Mouse (Mus musculus): ENCODE data around the gene Shank3. TPM values are rescaled to one million over a fixed set of nuclear protein-coding genes. Genes with fewer than 3 reads are reported as not detected.

Gene Shank3
- polyA plus RNA-seq, 1 experiment: 5.6 TPM

- Histone ChIP-seq H3K9ac (ENCODE audit: low read depth, poor library complexity, severe bottlenecking) (no peak overlapping the region), H3K4me3 (ENCODE audit: low read depth, low read length) (peak overlapping the region; percentile 4), H3K4me1 (ENCODE audit: control insufficient read depth, insufficient read depth, low read length) (peaks cover 5% of the 10 kb centered on the region), H3K27me3 (ENCODE audit: control insufficient read depth, insufficient read depth, low read length, poor library complexity, severe bottlenecking) (no peaks in the 10 kb centered on the region), H3K36me3 (ENCODE audit: control insufficient read depth, insufficient read depth, low read length, poor library complexity, severe bottlenecking) (no peaks in the 10 kb centered on the region), H3K9me3 (replicated peaks; ENCODE audit: control insufficient read depth, insufficient read depth, low read length, poor library complexity, severe bottlenecking) (no peaks in the 10 kb centered on the region), H3K27ac (ENCODE audit: insufficient read depth, low read length) (no peak overlapping the region)
- TF ChIP-seq EP300 (IDR thresholded peaks at IDR 0.05; ENCODE audit: insufficient read depth, low read depth, low read length) (no peak), POLR2A (IDR thresholded peaks at IDR 0.05; ENCODE audit: insufficient read depth, low read length) (no peak), CTCF (IDR thresholded peaks at IDR 0.05; ENCODE audit: low read depth, low read length) (no peak)
These were observed 18.8 kb upstream of the Shank3 start for GRCm38 (mm10) chr15:89480584-89480983.

GRCm38 (mm10) chr15:89488182-89488581, 11.2 kb upstream of the Shank3 start:
- Histone ChIP-seq H3K4me1 (ENCODE audit: control insufficient read depth, insufficient read depth, low read length) (no peaks in the 10 kb centered on the region), H3K9ac (ENCODE audit: low read depth, poor library complexity, severe bottlenecking) (0 out of 2 replicates have a peak overlapping the region, but pooled peaks have one; percentile 15), H3K4me3 (ENCODE audit: low read depth, low read length) (no peak overlapping the region), H3K9me3 (replicated peaks; ENCODE audit: control insufficient read depth, insufficient read depth, low read length, poor library complexity, severe bottlenecking) (no peaks in the 10 kb centered on the region), H3K27me3 (ENCODE audit: control insufficient read depth, insufficient read depth, low read length, poor library complexity, severe bottlenecking) (no peaks in the 10 kb centered on the region), H3K27ac (ENCODE audit: insufficient read depth, low read length) (no peak overlapping the region), H3K36me3 (ENCODE audit: control insufficient read depth, insufficient read depth, low read length, poor library complexity, severe bottlenecking) (no peaks in the 10 kb centered on the region)
- no peak for TF ChIP-seq EP300 (IDR thresholded peaks at IDR 0.05; ENCODE audit: insufficient read depth, low read depth, low read length)
- TF ChIP-seq CTCF (IDR thresholded peaks at IDR 0.05; ENCODE audit: low read depth, low read length): no peak
- no peak for TF ChIP-seq POLR2A (IDR thresholded peaks at IDR 0.05; ENCODE audit: insufficient read depth, low read length)

- Histone ChIP-seq H3K27me3 (ENCODE audit: control insufficient read depth, insufficient read depth, low read length, poor library complexity, severe bottlenecking) (no peaks in the 10 kb centered on the region), H3K9me3 (replicated peaks; ENCODE audit: control insufficient read depth, insufficient read depth, low read length, poor library complexity, severe bottlenecking) (no peaks in the 10 kb centered on the region), H3K4me1 (ENCODE audit: control insufficient read depth, insufficient read depth, low read length) (no peaks in the 10 kb centered on the region), H3K36me3 (ENCODE audit: control insufficient read depth, insufficient read depth, low read length, poor library complexity, severe bottlenecking) (no peaks in the 10 kb centered on the region), H3K27ac (ENCODE audit: insufficient read depth, low read length) (no peak overlapping the region), H3K9ac (ENCODE audit: low read depth, poor library complexity, severe bottlenecking) (0 out of 2 replicates have a peak overlapping the region, but pooled peaks have one; percentile 15), H3K4me3 (ENCODE audit: low read depth, low read length) (no peak overlapping the region)
- TF ChIP-seq CTCF (IDR thresholded peaks at IDR 0.05; ENCODE audit: low read depth, low read length) (no peak), POLR2A (IDR thresholded peaks at IDR 0.05; ENCODE audit: insufficient read depth, low read length) (no peak), EP300 (IDR thresholded peaks at IDR 0.05; ENCODE audit: insufficient read depth, low read depth, low read length) (no peak)
These were observed 10.8 kb upstream of the Shank3 start for GRCm38 (mm10) chr15:89488611-89489117.

GRCm38 (mm10) chr15:89494970-89495369, 4.5 kb upstream of the Shank3 start:
- Histone ChIP-seq H3K4me1 (ENCODE audit: control insufficient read depth, insufficient read depth, low read length) (no peaks in the 10 kb centered on the region), H3K9me3 (replicated peaks; ENCODE audit: control insufficient read depth, insufficient read depth, low read length, poor library complexity, severe bottlenecking) (no peaks in the 10 kb centered on the region), H3K27me3 (ENCODE audit: control insufficient read depth, insufficient read depth, low read length, poor library complexity, severe bottlenecking) (peaks cover 5% of the 10 kb centered on the region; the same call in 1 of the 2 replicates), H3K36me3 (ENCODE audit: control insufficient read depth, insufficient read depth, low read length, poor library complexity, severe bottlenecking) (no peaks in the 10 kb centered on the region), H3K4me3 (ENCODE audit: low read depth, low read length) (no peak overlapping the region), H3K27ac (ENCODE audit: insufficient read depth, low read length) (no peak overlapping the region), H3K9ac (ENCODE audit: low read depth, poor library complexity, severe bottlenecking) (no peak overlapping the region)
- TF ChIP-seq POLR2A (IDR thresholded peaks at IDR 0.05; ENCODE audit: insufficient read depth, low read length) (no peak), EP300 (IDR thresholded peaks at IDR 0.05; ENCODE audit: insufficient read depth, low read depth, low read length) (no peak), CTCF (IDR thresholded peaks at IDR 0.05; ENCODE audit: low read depth, low read length) (peak; percentile 59)

DNA sequence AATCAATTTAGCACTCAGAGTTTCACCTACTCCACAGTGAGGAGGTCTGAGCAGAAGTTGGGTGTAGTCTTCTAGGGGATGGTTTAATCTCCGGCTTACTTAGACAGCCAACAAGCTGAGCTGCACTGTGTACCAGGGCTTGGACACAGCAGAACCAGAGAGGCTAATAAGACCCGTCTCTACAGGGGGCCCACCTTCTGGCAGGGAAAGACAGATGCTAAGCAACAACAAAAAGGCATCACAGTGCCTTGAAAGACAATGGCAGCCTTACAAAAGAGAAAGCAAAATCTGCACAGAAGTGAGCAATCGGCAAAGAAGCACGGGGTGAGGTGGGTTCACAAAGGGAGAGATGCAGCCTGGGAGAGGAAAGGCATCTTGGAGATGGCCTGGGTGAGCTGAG, 3.3 kb upstream of the Shank3 start:
- Histone ChIP-seq H3K9me3 (replicated peaks; ENCODE audit: control insufficient read depth, insufficient read depth, low read length, poor library complexity, severe bottlenecking) (no peaks in the 10 kb centered on the region), H3K4me1 (ENCODE audit: control insufficient read depth, insufficient read depth, low read length) (no peaks in the 10 kb centered on the region), H3K9ac (ENCODE audit: low read depth, poor library complexity, severe bottlenecking) (no peak overlapping the region), H3K4me3 (ENCODE audit: low read depth, low read length) (no peak overlapping the region), H3K36me3 (ENCODE audit: control insufficient read depth, insufficient read depth, low read length, poor library complexity, severe bottlenecking) (no peaks in the 10 kb centered on the region), H3K27me3 (ENCODE audit: control insufficient read depth, insufficient read depth, low read length, poor library complexity, severe bottlenecking) (peaks cover 5% of the 10 kb centered on the region; the same call in 1 of the 2 replicates), H3K27ac (ENCODE audit: insufficient read depth, low read length) (no peak overlapping the region)
- TF ChIP-seq CTCF (IDR thresholded peaks at IDR 0.05; ENCODE audit: low read depth, low read length) (no peak), POLR2A (IDR thresholded peaks at IDR 0.05; ENCODE audit: insufficient read depth, low read length) (no peak)

DNA sequence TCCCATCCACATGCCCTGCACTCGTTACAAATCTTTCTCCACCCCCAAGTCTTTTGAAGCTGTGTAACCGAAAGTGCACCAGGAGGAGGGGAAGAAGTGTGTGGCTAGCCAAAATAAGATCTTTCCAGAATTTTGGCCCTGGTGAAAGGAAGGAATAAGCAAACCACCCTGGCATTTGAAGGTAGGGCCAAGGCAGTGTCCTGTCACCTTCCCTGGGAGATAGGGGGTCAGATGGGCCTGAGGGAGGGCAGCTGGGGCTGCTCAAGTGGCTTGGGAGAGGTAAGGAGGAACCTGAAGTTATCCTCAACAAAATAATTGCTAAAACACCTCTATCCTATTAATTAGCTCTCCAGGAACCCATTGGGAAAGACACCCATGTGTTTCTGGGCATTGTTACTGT, 2.6 kb upstream of the Shank3 start:
- Histone ChIP-seq H3K9ac (ENCODE audit: low read depth, poor library complexity, severe bottlenecking) (no peak overlapping the region), H3K36me3 (ENCODE audit: control insufficient read depth, insufficient read depth, low read length, poor library complexity, severe bottlenecking) (no peaks in the 10 kb centered on the region), H3K4me3 (ENCODE audit: low read depth, low read length) (no peak overlapping the region), H3K27ac (ENCODE audit: insufficient read depth, low read length) (no peak overlapping the region), H3K9me3 (replicated peaks; ENCODE audit: control insufficient read depth, insufficient read depth, low read length, poor library complexity, severe bottlenecking) (no peaks in the 10 kb centered on the region), H3K27me3 (ENCODE audit: control insufficient read depth, insufficient read depth, low read length, poor library complexity, severe bottlenecking) (peaks cover 5% of the 10 kb centered on the region; the same call in 1 of the 2 replicates), H3K4me1 (ENCODE audit: control insufficient read depth, insufficient read depth, low read length) (no peaks in the 10 kb centered on the region)
- TF ChIP-seq EP300 (IDR thresholded peaks at IDR 0.05; ENCODE audit: insufficient read depth, low read depth, low read length) (no peak), CTCF (IDR thresholded peaks at IDR 0.05; ENCODE audit: low read depth, low read length) (no peak), POLR2A (IDR thresholded peaks at IDR 0.05; ENCODE audit: insufficient read depth, low read length) (no peak)

All from ES-Bruce4 (cell line).